Mouse (Mus musculus) small intestine, adult 2 months (tissue): ENCODE results near the gene Ighmbp2. TPM values are rescaled to one million over a fixed set of nuclear protein-coding genes. Genes with fewer than 3 reads are reported as not detected.

Experiments
- H3K27ac ChIP-seq: fragments of 200-500 bp; 2 replicates; pipeline ENCODE4 v1.5.1; 2012; ENCODE audit warnings: low read depth, low read length, control low read depth, inconsistent platforms; ENCODE audit not compliant: insufficient read depth
- H3K27me3 ChIP-seq: fragments of 200-500 bp; 2 replicates; pipeline ENCODE4 v1.6.1; 2012; ENCODE audit warnings: mild to moderate bottlenecking, moderate library complexity, low read length, inconsistent platforms; ENCODE audit not compliant: control insufficient read depth, insufficient read depth
- H3K36me3 ChIP-seq: fragments of 200-500 bp; 2 replicates; pipeline ENCODE4 v1.6.1; 2012; ENCODE audit warnings: mild to moderate bottlenecking, low read length, control low read depth, inconsistent platforms; ENCODE audit not compliant: control insufficient read depth, insufficient read depth
- H3K4me1 ChIP-seq: fragments of 200-500 bp; 2 replicates; pipeline ENCODE4 v1.6.1; 2012; ENCODE audit warnings: low read length, inconsistent platforms, mixed read lengths; ENCODE audit not compliant: control insufficient read depth, insufficient read depth, insufficient read length
- H3K4me3 ChIP-seq: fragments of 200-500 bp; 2 replicates; pipeline ENCODE4 v1.5.1; 2012; ENCODE audit warnings: low read depth, mild to moderate bottlenecking, control low read depth, inconsistent platforms, low read length, moderate library complexity
- CTCF ChIP-seq: fragments of 200-500 bp; IDR thresholded peaks from 2 replicates; pipeline ENCODE4 v1.5.1; 2012; ENCODE audit warnings: low read depth, mild to moderate bottlenecking, control low read depth, inconsistent platforms, low read length, moderate library complexity, mixed read lengths; ENCODE audit not compliant: insufficient replicate concordance, insufficient read length; ENCODE audit errors: extremely low read depth
- POLR2A ChIP-seq: fragments of 200-500 bp; IDR thresholded peaks from 2 replicates; pipeline ENCODE4 v1.6.1; 2012; ENCODE audit warnings: low read depth, mild to moderate bottlenecking, control low read depth, inconsistent platforms, low read length, moderate library complexity
- WGBS: fragments of 180-500 bp; shearing (Covaris S2); methylation state at CpG from one replicate; pipeline ENCODE4 v1.1.7; 2018; 5-methylcytosine and 5-hydroxymethylcytosine counted together
- polyA plus RNA-seq: library from polyadenylated mRNA; depleted of rRNA; stranded (reverse); fragments of >200 nt; gene quantifications from 2 replicates; pipeline ENCODE4 v1.2.3, GENCODE M21; 2012; rRNA removed

Gene Ighmbp2
- 2.3 and 5.1 TPM in 2 replicates for polyA plus RNA-seq

- under 1% methylated on average over 49 of the region's 49 CpGs for WGBS
- TF ChIP-seq POLR2A (peak; percentile 68), CTCF (no peak)
- Histone ChIP-seq H3K4me3 (peak within 1 kb of the TSS; percentile 81), H3K27ac (peak within 1 kb of the TSS; percentile 14; the same call in 1 of the 2 replicates), H3K4me1 (peaks cover 6% of the 10 kb centered on the region; the same call in 1 of the 2 replicates), H3K36me3 (peaks cover 18% of the 10 kb centered on the region; the same call in 1 of the 2 replicates), H3K27me3 (no peaks in the 10 kb centered on the region)
These were observed at the start of gene Ighmbp2, which contains the start of gene Mrpl21 for GRCm38 (mm10) chr19:3282572-3283467. Gene Ighmbp2 (minus strand): TSS chr19:3283017. Gene Mrpl21 (plus strand): TSS chr19:3282901.

- Histone ChIP-seq H3K27ac (peak overlapping the region; percentile 88; the same call in 1 of the 2 replicates), H3K4me1 (peaks cover 16% of the 10 kb centered on the region), H3K27me3 (no peaks in the 10 kb centered on the region), H3K4me3 (no peak overlapping the region), H3K36me3 (no peaks in the 10 kb centered on the region)
- TF ChIP-seq POLR2A (no peak), CTCF (no peak)
- 39% methylated on average over 12 of the region's 12 CpGs for whole genome bisulfite sequencing
These were observed 43.7 kb upstream of the Ighmbp2 start for GRCm38 (mm10) chr19:3326479-3327047.

GRCm38 (mm10) chr19:3325771-3326478 is 43.1 kb upstream of the Ighmbp2 start:
- WGBS = 16% methylated on average over 15 of the region's 15 CpGs

GRCm38 (mm10) chr19:3324931-3325711 is 42.3 kb upstream of the Ighmbp2 start:
- peak; percentile 36 for TF ChIP-seq POLR2A
- no peak for TF ChIP-seq CTCF
- H3K36me3 ChIP-seq = no peaks in the 10 kb centered on the region
- under 1% methylated on average over 59 of the region's 59 CpGs for WGBS
- peak overlapping the region; percentile 84 for H3K4me3 ChIP-seq
- no peaks in the 10 kb centered on the region for H3K27me3 ChIP-seq
- peak overlapping the region; percentile 98 for H3K27ac ChIP-seq
- peaks cover 19% of the 10 kb centered on the region for H3K4me1 ChIP-seq

More at GRCm38 (mm10) chr19:3325771-3326478, 43.1 kb upstream of the Ighmbp2 start:
- Histone ChIP-seq H3K36me3 (no peaks in the 10 kb centered on the region), H3K27me3 (no peaks in the 10 kb centered on the region), H3K4me3 (peak overlapping the region; percentile 46), H3K4me1 (peaks cover 21% of the 10 kb centered on the region), H3K27ac (peak overlapping the region; percentile 88)
- TF ChIP-seq CTCF = no peak
- TF ChIP-seq POLR2A = no peak

- WGBS = under 1% methylated on average over 17 of the region's 17 CpGs
- H3K27ac ChIP-seq = peak overlapping the region; percentile 98
- no peaks in the 10 kb centered on the region for H3K27me3 ChIP-seq
- H3K4me3 ChIP-seq = peak overlapping the region; percentile 84
- no peaks in the 10 kb centered on the region for H3K36me3 ChIP-seq
- TF ChIP-seq POLR2A = no peak
- TF ChIP-seq CTCF = no peak
- peaks cover 25% of the 10 kb centered on the region for H3K4me1 ChIP-seq
These were observed 41.5 kb upstream of the Ighmbp2 start for GRCm38 (mm10) chr19:3324271-3324811.

GRCm38 (mm10) chr19:3323753-3324270 is 41.0 kb upstream of the Ighmbp2 start:
- Histone ChIP-seq H3K27ac (peak overlapping the region; percentile 98), H3K4me1 (peaks cover 29% of the 10 kb centered on the region), H3K36me3 (no peaks in the 10 kb centered on the region), H3K27me3 (no peaks in the 10 kb centered on the region), H3K4me3 (peak overlapping the region; percentile 84)
- TF ChIP-seq CTCF (no peak), POLR2A (no peak)
- WGBS = under 1% methylated on average over 34 of the region's 34 CpGs
